Mouse (Mus musculus) heart, postnatal 0 days (tissue): ENCODE results near the gene Fabp6. TPM values are rescaled to one million over a fixed set of nuclear protein-coding genes. Genes with fewer than 3 reads are reported as not detected.

Experiments
- ATAC-seq: fragments of 200-750 bp; cut with Nextera tagmentation; 2 replicates; pipeline ENCODE4 v1.8.0; 2017; ENCODE audit warnings: low read depth, moderate number of reproducible peaks, moderate library complexity; ENCODE audit not compliant: insufficient read depth
- DNase-seq: peaks from one replicate; pipeline ENCODE4 v3.0.0-alpha.2; 2016; ENCODE audit warnings: low spot score
- H3K27ac ChIP-seq: fragments of 300-500 bp; sonication (generic); 2 replicates; pipeline ENCODE4 v1.5.1; 2014; ENCODE audit warnings: low read depth, mild to moderate bottlenecking
- H3K27me3 ChIP-seq: fragments of 300-500 bp; sonication (generic); 2 replicates; pipeline ENCODE4 v1.6.1; 2014; ENCODE audit warnings: low read length, mixed read lengths; ENCODE audit not compliant: control insufficient read depth, insufficient read depth
- H3K36me3 ChIP-seq: fragments of 300-500 bp; sonication (generic); replicated peaks from 2 replicates; pipeline ENCODE4 v1.6.1; 2014; ENCODE audit warnings: low read length, mixed read lengths; ENCODE audit not compliant: control insufficient read depth, insufficient read depth
- H3K4me1 ChIP-seq: fragments of 300-500 bp; sonication (generic); 2 replicates; pipeline ENCODE4 v1.6.1; 2014; ENCODE audit warnings: antibody characterized with exemption; ENCODE audit not compliant: control insufficient read depth, insufficient read depth
- H3K4me2 ChIP-seq: fragments of 300-500 bp; sonication (generic); 2 replicates; pipeline ENCODE4 v1.6.1; 2014; ENCODE audit warnings: low read depth, mild to moderate bottlenecking, low read length, moderate library complexity
- H3K4me3 ChIP-seq: fragments of 300-500 bp; sonication (generic); 2 replicates; pipeline ENCODE4 v1.5.1; 2014; ENCODE audit warnings: low read depth, low read length
- H3K9ac ChIP-seq: fragments of 300-500 bp; sonication (generic); replicated peaks from 2 replicates; pipeline ENCODE4 v1.6.1; 2014; ENCODE audit warnings: low read depth, low read length, mixed read lengths
- H3K9me3 ChIP-seq: fragments of 300-500 bp; sonication (generic); replicated peaks from 2 replicates; pipeline ENCODE4 v1.6.1; 2016; ENCODE audit warnings: low read length; ENCODE audit not compliant: control insufficient read depth
- CTCF ChIP-seq: IDR thresholded peaks from 2 replicates; pipeline ENCODE4 v1.5.1; 2016; ENCODE audit warnings: antibody characterized with exemption, control low read depth, low read depth
- EP300 ChIP-seq: IDR thresholded peaks from 2 replicates; pipeline ENCODE4 v1.6.1; 2016; ENCODE audit warnings: antibody characterized with exemption, low read depth
- WGBS: fragments of 180-500 bp; shearing (Covaris S2); extraction: QIAGEN DNeasy Blood & Tissue Kit; methylation state at CpG from one replicate; pipeline ENCODE4 v1.1.7; 2014; 5-methylcytosine and 5-hydroxymethylcytosine counted together
- polyA plus RNA-seq: library from polyadenylated mRNA; unstranded; fragments of >200 nt; fragmentation: Nextera tagmentation; extraction: Ambion mirVana; gene quantifications from 2 replicates; pipeline ENCODE4 v1.2.1, GENCODE M21; 2015
- total RNA-seq: library from RNA; depleted of rRNA; stranded (reverse); fragments of >200 nt; gene quantifications from 2 replicates; pipeline ENCODE4 v1.2.3, GENCODE M21; 2014; ENCODE audit warnings: low replicate concordance; rRNA removed

Fabp6 gene
- total and polyA plus RNA-seq, 2 experiments from 2014 or later: not detected

GRCm38 (mm10) chr11:43549701-43550100 is 51.6 kb downstream of the Fabp6 start:
- Histone ChIP-seq H3K27ac (peak overlapping the region; percentile 97), H3K9me3 (no peaks in the 10 kb centered on the region), H3K4me3 (no peak overlapping the region), H3K4me2 (no peak overlapping the region), H3K4me1 (peaks cover 61% of the 10 kb centered on the region), H3K36me3 (no peaks in the 10 kb centered on the region), H3K9ac (0 out of 2 replicates have a peak overlapping the region, but pooled peaks have one; percentile 1), H3K27me3 (no peaks in the 10 kb centered on the region)
- TF ChIP-seq CTCF (no peak), EP300 (no peak)
- ATAC-seq (no peak), DNase-seq (peak; percentile 55)
- WGBS: 10% methylated on average over 11 of the region's 11 CpGs

- ATAC-seq (peak; percentile 60), DNase-seq (peak; percentile 87)
Measured at GRCm38 (mm10) chr11:43548657-43549435, 52.5 kb downstream of the Fabp6 start.

GRCm38 (mm10) chr11:43548148-43548547 is 53.2 kb downstream of the Fabp6 start:
- H3K4me3 ChIP-seq: no peak overlapping the region
- H3K9me3 ChIP-seq: no peaks in the 10 kb centered on the region
- H3K9ac ChIP-seq: no peak overlapping the region; the same call in 1 of the 2 replicates
- no peaks in the 10 kb centered on the region for H3K27me3 ChIP-seq
- 12% methylated on average over 7 of the region's 7 CpGs for WGBS
- peak; percentile 88 for DNase-seq
- H3K27ac ChIP-seq: peak overlapping the region; percentile 97
- H3K4me2 ChIP-seq: peak overlapping the region; percentile 26; the same call in 1 of the 2 replicates
- no peaks in the 10 kb centered on the region for H3K36me3 ChIP-seq
- TF ChIP-seq EP300 (no peak; the same call in 1 of the 2 replicates), CTCF (no peak)
- ATAC-seq: peak; percentile 85
- H3K4me1 ChIP-seq: peaks cover 67% of the 10 kb centered on the region

More at GRCm38 (mm10) chr11:43548657-43549435, 52.5 kb downstream of the Fabp6 start:
- H3K4me1 ChIP-seq: peaks cover 62% of the 10 kb centered on the region
- H3K27ac ChIP-seq: peak overlapping the region; percentile 97
- H3K4me3 ChIP-seq: no peak overlapping the region
- no peaks in the 10 kb centered on the region for H3K27me3 ChIP-seq
- 18% methylated on average over 12 of the region's 12 CpGs for WGBS
- peak; percentile 34; the same call in 1 of the 2 replicates for TF ChIP-seq EP300
- TF ChIP-seq CTCF: no peak
- H3K36me3 ChIP-seq: no peaks in the 10 kb centered on the region
- no peaks in the 10 kb centered on the region for H3K9me3 ChIP-seq
- no peak overlapping the region; the same call in 1 of the 2 replicates for H3K9ac ChIP-seq
- peak overlapping the region; percentile 26; the same call in 1 of the 2 replicates for H3K4me2 ChIP-seq

- 72% methylated on average over 4 of the region's 4 CpGs for WGBS
- no peak overlapping the region for H3K9ac ChIP-seq
- H3K4me1 ChIP-seq: peaks cover 63% of the 10 kb centered on the region
- ATAC-seq (no peak), DNase-seq (no peak)
- H3K27me3 ChIP-seq: no peaks in the 10 kb centered on the region
- H3K27ac ChIP-seq: peak overlapping the region; percentile 35; the same call in 1 of the 2 replicates
- TF ChIP-seq CTCF (no peak), EP300 (no peak)
- no peaks in the 10 kb centered on the region for H3K36me3 ChIP-seq
- no peaks in the 10 kb centered on the region for H3K9me3 ChIP-seq
- no peak overlapping the region for H3K4me2 ChIP-seq
- no peak overlapping the region for H3K4me3 ChIP-seq
Measured at GRCm38 (mm10) chr11:43546678-43547077, 54.7 kb downstream of the Fabp6 start.

Other genes with a start within 250 kb of the Fabp6 start
- 78.1 and 88.3 TPM in 2 replicates for gene Pttg1, start 175.3 kb downstream of the Fabp6 start, total RNA-seq
- gene Pttg1, start 175.3 kb downstream of the Fabp6 start, polyA plus RNA-seq: 179 and 190 TPM in 2 replicates
- 7.2 and 8.0 TPM in 2 replicates for gene Slu7, start 167.8 kb downstream of the Fabp6 start, total RNA-seq
- gene Slu7, start 167.8 kb downstream of the Fabp6 start, polyA plus RNA-seq: 31.7 and 36.0 TPM in 2 replicates
- gene C1qtnf2, start 127.3 kb downstream of the Fabp6 start, total RNA-seq: 6.3 and 14.3 TPM in 2 replicates
- gene C1qtnf2, start 127.3 kb downstream of the Fabp6 start, polyA plus RNA-seq: 13.9 and 14.0 TPM in 2 replicates
- gene Ccnjl, start 72.8 kb downstream of the Fabp6 start, total RNA-seq: 8.9 and 10.8 TPM in 2 replicates
- 10.1 and 11.7 TPM in 2 replicates for gene Ccnjl, start 72.8 kb downstream of the Fabp6 start, polyA plus RNA-seq
- 0.08 and 1.0 TPM in 2 replicates for gene 4933415A04Rik, start 14.5 kb downstream of the Fabp6 start, total RNA-seq
- 4.8 and 5.5 TPM in 2 replicates for gene 4933415A04Rik, start 14.5 kb downstream of the Fabp6 start, polyA plus RNA-seq
- 16.0 and 16.9 TPM in 2 replicates for gene Pwwp2a, start 80.5 kb upstream of the Fabp6 start, total RNA-seq
- gene Pwwp2a, start 80.5 kb upstream of the Fabp6 start, polyA plus RNA-seq: 11.9 and 12.4 TPM in 2 replicates
- 16.4 and 30.5 TPM in 2 replicates for gene Ttc1, start 146.5 kb upstream of the Fabp6 start, total RNA-seq
- gene Ttc1, start 146.5 kb upstream of the Fabp6 start, polyA plus RNA-seq: 66.8 and 68.7 TPM in 2 replicates